Mouse (Mus musculus) C2C12 (cell line): ENCODE measurements around the gene Kcnn3. TPM values are rescaled to one million over a fixed set of nuclear protein-coding genes. Genes with fewer than 3 reads are reported as not detected.

Experiments used
- H3K27me3 ChIP-seq: one replicate; pipeline ENCODE4 v1.6.1; 2011; ENCODE audit not compliant: control insufficient read depth, insufficient read depth, insufficient read length
- H3K36me3 ChIP-seq: one replicate; pipeline ENCODE4 v1.6.1; 2011; ENCODE audit not compliant: control insufficient read depth, insufficient read depth
- H3K4me3 ChIP-seq: one replicate; pipeline ENCODE4 v1.5.1; 2011; ENCODE audit warnings: mild to moderate bottlenecking, control low read depth; ENCODE audit not compliant: poor library complexity, insufficient read depth, severe bottlenecking
- H3K79me2 ChIP-seq: one replicate; pipeline ENCODE4 v1.6.1; 2011; ENCODE audit not compliant: control insufficient read depth, insufficient read depth
- H3K79me3 ChIP-seq: one replicate; pipeline ENCODE4 v1.6.1; 2011; ENCODE audit warnings: low read depth, control low read depth
- H3ac ChIP-seq: one replicate; pipeline ENCODE3; 2011; ENCODE audit warnings: low read depth; ENCODE audit not compliant: control insufficient read depth, insufficient read length
- CEBPB ChIP-seq: IDR thresholded peaks from one replicate; pipeline ENCODE4 v1.6.1; 2011; ENCODE audit warnings: low read depth, mild to moderate bottlenecking, control low read depth, moderate library complexity
- CTCF ChIP-seq: IDR thresholded peaks from one replicate; pipeline ENCODE4 v1.5.1; 2011; ENCODE audit not compliant: control insufficient read depth, insufficient read depth, insufficient read length
- FOSL1 ChIP-seq: IDR thresholded peaks from one replicate; pipeline ENCODE4 v1.8.0; 2011; ENCODE audit warnings: mild to moderate bottlenecking, low read length; ENCODE audit not compliant: poor library complexity, insufficient read depth, severe bottlenecking
- MAX ChIP-seq: IDR thresholded peaks from one replicate; pipeline ENCODE4 v1.6.1; 2011; ENCODE audit warnings: mild to moderate bottlenecking, control low read depth
- MYOD1 ChIP-seq: IDR thresholded peaks from one replicate; pipeline ENCODE4 v1.6.1; 2011; ENCODE audit warnings: low read depth; ENCODE audit not compliant: control insufficient read depth, insufficient read length
- MYOG ChIP-seq: IDR thresholded peaks from one replicate; pipeline ENCODE4 v1.6.1; 2011; ENCODE audit not compliant: control insufficient read depth, insufficient read length; ENCODE audit errors: extremely low read depth
- USF1 ChIP-seq: IDR thresholded peaks from one replicate; pipeline ENCODE4 v1.6.1; 2011; ENCODE audit warnings: low read depth, mild to moderate bottlenecking, control low read depth, moderate library complexity
- polyA plus RNA-seq: library from polyadenylated mRNA; unstranded; fragments of >200 nt; fragmentation: generic; extraction: Trizol; gene quantifications from one replicate; pipeline ENCODE4 v1.2.1, GENCODE M21; 2012; ENCODE audit warnings: missing spikeins

Gene Kcnn3
- polyA plus RNA-seq, 1 experiment, result 0.01 TPM

- no peak for TF ChIP-seq MYOD1
- TF ChIP-seq CEBPB, result no peak
- TF ChIP-seq MAX, result no peak
- no peak for TF ChIP-seq MYOG
- no peak for TF ChIP-seq CTCF
- TF ChIP-seq FOSL1, result no peak
- no peak for TF ChIP-seq USF1
Observed at GRCm38 (mm10) chr3:89633531-89633930, 113.6 kb downstream of the Kcnn3 start.

GRCm38 (mm10) chr3:89633941-89634340, 114.0 kb downstream of the Kcnn3 start:
- H3K79me2 ChIP-seq, result no peaks in the 10 kb centered on the region
- H3ac ChIP-seq, result no peak overlapping the region
- H3K79me3 ChIP-seq, result no peaks in the 10 kb centered on the region
- no peak overlapping the region for H3K4me3 ChIP-seq
- no peaks in the 10 kb centered on the region for H3K36me3 ChIP-seq
- TF ChIP-seq CTCF (no peak), MYOD1 (no peak), MAX (no peak), MYOG (no peak), CEBPB (no peak), FOSL1 (no peak), USF1 (no peak)
- peaks cover 42% of the 10 kb centered on the region for H3K27me3 ChIP-seq

More at GRCm38 (mm10) chr3:89633531-89633930, 113.6 kb downstream of the Kcnn3 start:
- peaks cover 42% of the 10 kb centered on the region for H3K27me3 ChIP-seq
- no peak overlapping the region for H3K4me3 ChIP-seq
- H3K79me2 ChIP-seq, result no peaks in the 10 kb centered on the region
- H3ac ChIP-seq, result no peak overlapping the region
- no peaks in the 10 kb centered on the region for H3K79me3 ChIP-seq
- no peaks in the 10 kb centered on the region for H3K36me3 ChIP-seq

- TF ChIP-seq USF1, result no peak
- TF ChIP-seq MAX, result no peak
- TF ChIP-seq FOSL1, result no peak
- TF ChIP-seq MYOD1, result no peak
- TF ChIP-seq MYOG, result no peak
- no peak for TF ChIP-seq CTCF
- no peak for TF ChIP-seq CEBPB
- H3K79me3 ChIP-seq, result no peaks in the 10 kb centered on the region
- H3K36me3 ChIP-seq, result no peaks in the 10 kb centered on the region
- peaks cover 25% of the 10 kb centered on the region for H3K27me3 ChIP-seq
- no peak overlapping the region for H3ac ChIP-seq
- no peak overlapping the region for H3K4me3 ChIP-seq
- H3K79me2 ChIP-seq, result no peaks in the 10 kb centered on the region
Observed at GRCm38 (mm10) chr3:89640804-89641203, 120.8 kb downstream of the Kcnn3 start.

- Histone ChIP-seq H3ac (no peak overlapping the region), H3K4me3 (no peak overlapping the region), H3K27me3 (peaks cover 25% of the 10 kb centered on the region), H3K36me3 (no peaks in the 10 kb centered on the region), H3K79me2 (no peaks in the 10 kb centered on the region), H3K79me3 (no peaks in the 10 kb centered on the region)
- TF ChIP-seq USF1 (no peak), CEBPB (no peak), FOSL1 (no peak), MAX (no peak), CTCF (no peak), MYOG (no peak), MYOD1 (no peak)
Observed at GRCm38 (mm10) chr3:89643391-89643790, 123.4 kb downstream of the Kcnn3 start.

GRCm38 (mm10) chr3:89646813-89647255, 126.9 kb downstream of the Kcnn3 start:
- H3K79me3 ChIP-seq, result no peaks in the 10 kb centered on the region
- no peaks in the 10 kb centered on the region for H3K36me3 ChIP-seq
- H3ac ChIP-seq, result no peak overlapping the region
- no peaks in the 10 kb centered on the region for H3K79me2 ChIP-seq
- peaks cover 45% of the 10 kb centered on the region for H3K27me3 ChIP-seq
- H3K4me3 ChIP-seq, result no peak overlapping the region
- TF ChIP-seq USF1 (no peak), MYOD1 (no peak), MYOG (no peak), FOSL1 (no peak), MAX (no peak), CTCF (no peak), CEBPB (no peak)
